Mouse (Mus musculus) left cerebral cortex, adult 2 months (tissue): ENCODE results near the gene BC028528. TPM values are rescaled to one million over a fixed set of nuclear protein-coding genes. Genes with fewer than 3 reads are reported as not detected.

Experiments used
- DNase-seq, 2 experiments: peaks; one replicate each; pipeline ENCODE4 v3.0.0; 2021 to 2022; ENCODE audit warnings: low spot score in 2 of 2, mixed read lengths in 1 of 2; ENCODE audit errors: extremely low spot score in 1 of 2
- H3K27ac ChIP-seq: fragments of 200-600 bp; 2 replicates; pipeline ENCODE4 v1.8.1; 2022
- H3K4me3 ChIP-seq: fragments of 200-600 bp; 2 replicates; pipeline ENCODE4 v1.8.1; 2022
- CTCF ChIP-seq: fragments of 200-600 bp; IDR thresholded peaks from 2 replicates; pipeline ENCODE4 v1.8.1; 2022; ENCODE audit warnings: antibody characterized with exemption, mild to moderate bottlenecking, moderate library complexity
- intact Hi-C: fragments of 180-260 bp; cut with DNase I; formaldehyde crosslinking; loops from one replicate; pipeline ENCODE4 v1.15.1; 2025
- total RNA-seq, 2 experiments: library from RNA; stranded (reverse); gene quantifications; 2 replicates each; pipeline ENCODE4 v1.2.3; 2021

BC028528 gene
- total RNA-seq, 2 experiments from 2014 or later = 3.3 to 5.4 TPM

- Histone ChIP-seq H3K4me3 (no peak overlapping the region), H3K27ac (no peak overlapping the region)
- intact Hi-C loops = loop anchor here (5.0 kb wide), 1 partner anchor 60 kb away; no protein-coding TSS in a partner anchor
- DNase-seq = no peak
- peak; percentile 23 for TF ChIP-seq CTCF
Observed at GRCm38 (mm10) chr3:95842503-95843214, 49.1 kb downstream of the BC028528 start.

DNA sequence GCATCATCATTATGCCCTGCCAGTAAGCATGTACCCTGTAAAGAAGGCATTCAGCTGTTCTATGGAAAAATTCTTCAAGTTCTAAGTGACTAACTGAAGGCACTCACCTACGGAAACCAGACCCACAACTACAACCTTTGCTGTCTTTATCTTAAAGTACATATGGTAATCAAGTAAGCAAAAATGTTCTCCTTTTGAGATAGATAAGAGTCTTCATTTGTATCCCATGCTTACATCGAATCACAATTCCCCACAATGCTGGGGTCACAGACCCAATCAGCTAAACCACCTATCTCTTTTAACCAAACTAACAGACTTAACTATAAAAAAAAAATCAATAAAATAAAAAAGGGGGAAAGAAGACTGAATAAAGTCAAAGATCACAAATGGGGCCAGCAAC, 52.6 kb downstream of the BC028528 start:
- no peak for DNase-seq
- intact Hi-C loops = loop anchor here (10.0 kb wide), 1 partner anchor 364 kb away; no protein-coding TSS in a partner anchor
- TF ChIP-seq CTCF = no peak

More for the DNA sequence above, 52.6 kb downstream of the BC028528 start:
- no peak overlapping the region for H3K4me3 ChIP-seq
- H3K27ac ChIP-seq = no peak overlapping the region

Other genes with a start within 250 kb of the BC028528 start
- gene Mcl1, start 233.2 kb downstream of the BC028528 start, total RNA-seq = 10 to 100 TPM; 52.7 to 60.9 TPM
- gene Adamtsl4, start 204.1 kb downstream of the BC028528 start, total RNA-seq = 1 to 10 TPM; 6.8 to 7.7 TPM
- gene Ecm1, start 152.4 kb downstream of the BC028528 start, total RNA-seq = 10 to 100 TPM in 1 of 2 experiments, 1 to 10 TPM in 1; 9.2 to 11.3 TPM
- 10 to 100 TPM; 43.5 to 43.8 TPM for gene Tars2, start 131.8 kb downstream of the BC028528 start, total RNA-seq
- gene Rprd2, start 73.1 kb downstream of the BC028528 start, total RNA-seq = 10 to 100 TPM; 59.6 to 63.5 TPM
- gene Prpf3, start 36.1 kb downstream of the BC028528 start, total RNA-seq = 10 to 100 TPM; 37.2 to 37.8 TPM
- 100 to 1,000 TPM; 148 to 150 TPM for gene Mrps21, start 20.5 kb downstream of the BC028528 start, total RNA-seq
- gene Ciart, start 9.8 kb downstream of the BC028528 start, total RNA-seq = 10 to 100 TPM; 15.9 to 23.8 TPM
- gene Aph1a, start 2.0 kb upstream of the BC028528 start, total RNA-seq = 10 to 100 TPM; 68.2 to 72.9 TPM
- gene Car14, start 12.7 kb upstream of the BC028528 start, total RNA-seq = 1 to 10 TPM; 6.8 to 8.2 TPM
- gene Anp32e, start 37.2 kb upstream of the BC028528 start, total RNA-seq = 10 to 100 TPM; 82.7 to 98.9 TPM
- gene Plekho1, start 104.0 kb upstream of the BC028528 start, total RNA-seq = 10 to 100 TPM; 73.5 to 86.9 TPM
- 10 to 100 TPM; 38.3 to 45.9 TPM for gene Vps45, start 166.5 kb upstream of the BC028528 start, total RNA-seq
- gene Otud7b, start 212.5 kb upstream of the BC028528 start, total RNA-seq = 10 to 100 TPM; 33.3 to 33.4 TPM